Mouse (Mus musculus) liver, embryonic 14.5 days (tissue): ENCODE results near the gene Xlr4a. TPM values are rescaled to one million over a fixed set of nuclear protein-coding genes. Genes with fewer than 3 reads are reported as not detected.

Source experiments
- ATAC-seq: fragments of 200-750 bp; cut with Nextera tagmentation; 2 replicates; pipeline ENCODE4 v1.8.0; 2017; ENCODE audit warnings: moderate number of reproducible peaks, mild to moderate bottlenecking, moderate library complexity; ENCODE audit not compliant: insufficient read depth
- DNase-seq, 3 experiments: peaks; one replicate each; pipeline ENCODE4 v3.0.0-alpha.2; 2012 to 2013; ENCODE audit warnings: low read depth in 3 of 3, low spot score in 3 of 3
- H3K27ac ChIP-seq: fragments of 300-500 bp; sonication (generic); 2 replicates; pipeline ENCODE4 v1.5.1; 2014; ENCODE audit warnings: moderate library complexity, mild to moderate bottlenecking, control low read depth, inconsistent platforms
- H3K27me3 ChIP-seq: fragments of 300-500 bp; sonication (generic); 2 replicates; pipeline ENCODE4 v1.6.1; 2014; ENCODE audit warnings: mild to moderate bottlenecking, low read length, moderate library complexity; ENCODE audit not compliant: control insufficient read depth, insufficient read depth
- H3K36me3 ChIP-seq: fragments of 300-500 bp; sonication (generic); replicated peaks from 2 replicates; pipeline ENCODE4 v1.6.1; 2014; ENCODE audit warnings: low read depth; ENCODE audit not compliant: control insufficient read depth, insufficient read depth
- H3K4me1 ChIP-seq, 2 experiments: fragments of 200-500 bp in 1 of 2; fragments of 300-500 bp in 1 of 2; sonication (generic) in 1 of 2; replicated peaks; 2 replicates each; pipeline ENCODE4 v1.6.1; 2012 to 2014; ENCODE audit warnings: antibody characterized with exemption in 1 of 2, inconsistent platforms in 1 of 2, low read length in 1 of 2; ENCODE audit not compliant: control insufficient read depth in 2 of 2, insufficient read depth in 2 of 2
- H3K4me2 ChIP-seq: fragments of 300-500 bp; sonication (generic); 2 replicates; pipeline ENCODE4 v1.6.1; 2014; ENCODE audit warnings: low read depth, mild to moderate bottlenecking, control low read depth, moderate library complexity
- H3K4me3 ChIP-seq, 2 experiments: fragments of 200-500 bp in 1 of 2; fragments of 300-500 bp in 1 of 2; sonication (generic) in 1 of 2; 2 replicates each; pipeline ENCODE4 v1.5.1; 2012 to 2014; ENCODE audit warnings: low read depth in 2 of 2, low read length in 2 of 2, mild to moderate bottlenecking in 2 of 2, control low read depth in 1 of 2, inconsistent platforms in 1 of 2, moderate library complexity in 1 of 2; ENCODE audit not compliant: insufficient read depth in 1 of 2
- H3K9ac ChIP-seq: fragments of 300-500 bp; sonication (generic); replicated peaks from 2 replicates; pipeline ENCODE4 v1.6.1; 2014; ENCODE audit warnings: mild to moderate bottlenecking, control low read depth, moderate library complexity
- H3K9me3 ChIP-seq: fragments of 300-500 bp; sonication (generic); 2 replicates; pipeline ENCODE4 v1.6.1; 2016; ENCODE audit warnings: low read length, mixed read lengths; ENCODE audit not compliant: control insufficient read depth
- CTCF ChIP-seq: IDR thresholded peaks from 2 replicates; pipeline ENCODE4 v1.5.1; 2016; ENCODE audit warnings: antibody characterized with exemption, low read depth, control low read depth
- EP300 ChIP-seq: IDR thresholded peaks from 2 replicates; pipeline ENCODE4 v1.6.1; 2016; ENCODE audit warnings: antibody characterized with exemption, low read depth
- WGBS: fragments of 180-500 bp; shearing (Covaris S2); extraction: QIAGEN DNeasy Blood & Tissue Kit; methylation state at CpG from one replicate; pipeline ENCODE4 v1.1.7; 2014; ENCODE audit not compliant: insufficient replicate concordance; 5-methylcytosine and 5-hydroxymethylcytosine counted together
- polyA plus RNA-seq, 2 experiments: library from polyadenylated mRNA; depleted of rRNA in 1 of 2; stranded (reverse) in 1 of 2; unstranded in 1 of 2; fragments of >200 nt; fragmentation: Nextera tagmentation in 1 of 2; extraction: Ambion mirVana in 1 of 2; gene quantifications; 2 replicates each; pipeline versions ENCODE4 v1.2.1 to v1.2.3; 2012 to 2014

Gene Xlr4a
- polyA plus RNA-seq, 2 experiments: 1.0 to 1.1 TPM

DNA sequence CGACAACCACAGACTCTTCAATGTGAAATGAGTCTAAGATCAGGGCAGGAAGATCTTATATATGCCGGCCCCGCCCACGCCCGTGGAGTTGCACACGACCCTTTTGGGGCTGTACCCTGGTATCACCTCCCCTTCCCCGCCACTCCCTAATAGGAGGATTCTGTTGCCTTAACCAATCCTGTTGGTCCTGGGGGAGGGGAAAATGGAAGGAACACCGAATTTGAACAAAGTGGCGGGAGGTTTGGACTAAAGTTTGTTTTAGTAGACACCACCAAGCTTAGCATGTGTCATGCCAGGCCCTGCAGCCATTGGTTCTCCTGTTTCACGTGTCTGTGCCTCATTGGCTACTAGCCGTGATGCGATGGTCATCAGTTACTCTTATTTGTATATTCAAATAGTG, 42.6 kb downstream of the Xlr4a start:
- DNase-seq (no peak), ATAC-seq (no peak)
- no peaks in the 10 kb centered on the region for H3K36me3 ChIP-seq
- no peak overlapping the region for H3K4me2 ChIP-seq
- H3K27ac ChIP-seq: no peak overlapping the region
- no peak overlapping the region for H3K9ac ChIP-seq
- H3K4me1 ChIP-seq: no peaks in the 10 kb centered on the region
- H3K4me3 ChIP-seq: no peak overlapping the region
- no peaks in the 10 kb centered on the region for H3K9me3 ChIP-seq
- WGBS: 64% methylated on average over 12 of the region's 12 CpGs
- no peak for TF ChIP-seq CTCF
- no peak for TF ChIP-seq EP300
- no peaks in the 10 kb centered on the region for H3K27me3 ChIP-seq

DNA sequence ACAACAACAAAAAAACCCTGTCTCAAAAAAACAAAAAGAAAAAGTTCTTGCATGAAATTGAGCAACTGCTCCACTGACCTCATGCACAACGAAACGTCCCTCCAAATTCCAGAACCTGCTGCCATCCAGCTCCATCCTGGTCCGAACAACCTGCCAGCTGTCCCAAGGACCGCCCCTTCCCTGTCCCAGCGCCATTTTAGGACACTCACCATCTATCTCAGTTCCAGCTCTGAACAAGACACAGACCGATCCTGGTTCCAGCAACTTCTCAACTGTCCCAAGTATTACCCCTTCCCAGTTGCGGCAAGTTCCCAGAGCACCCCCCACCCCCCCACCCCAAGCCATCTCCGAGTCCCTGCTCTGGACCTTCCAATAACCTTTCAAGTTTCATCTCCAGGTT, 43.4 kb downstream of the Xlr4a start:
- H3K9ac ChIP-seq: no peak overlapping the region
- 56% methylated on average over 8 of the region's 8 CpGs for WGBS
- H3K4me3 ChIP-seq: no peak overlapping the region
- no peaks in the 10 kb centered on the region for H3K27me3 ChIP-seq
- no peaks in the 10 kb centered on the region for H3K9me3 ChIP-seq
- no peaks in the 10 kb centered on the region for H3K4me1 ChIP-seq
- no peak overlapping the region for H3K4me2 ChIP-seq
- ATAC-seq (no peak), DNase-seq (no peak)
- H3K27ac ChIP-seq: no peak overlapping the region
- TF ChIP-seq CTCF (no peak), EP300 (no peak)
- H3K36me3 ChIP-seq: no peaks in the 10 kb centered on the region

DNA sequence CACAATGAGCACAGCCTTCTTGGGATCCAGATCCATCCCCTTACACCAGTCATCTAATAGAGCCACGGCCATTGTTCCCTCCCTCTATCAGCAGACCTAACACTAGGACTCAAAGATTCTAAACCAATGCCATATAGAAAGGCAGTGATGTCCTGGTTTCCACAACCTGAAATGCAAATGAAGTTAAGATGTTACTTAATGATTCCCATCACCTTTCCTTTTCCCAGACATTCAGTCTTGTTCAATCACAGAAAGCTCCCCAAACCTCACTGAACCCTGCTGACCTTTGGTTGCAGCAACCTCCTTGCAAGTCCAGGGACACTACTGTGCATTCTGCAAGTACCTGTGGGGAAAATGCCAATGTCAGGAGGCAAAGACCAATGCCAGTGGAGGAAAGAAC, 45.3 kb downstream of the Xlr4a start, which contains the start of gene Pnma5:
Gene Pnma5, minus strand, starts transcription at position 101 of the 400 bp plus-strand sequence.
- WGBS: 43% methylated on average over 1 of the region's 1 CpGs
- no peak for TF ChIP-seq EP300
- no peak for TF ChIP-seq CTCF
- ATAC-seq (no peak), DNase-seq (no peak)
- no peaks in the 10 kb centered on the region for H3K36me3 ChIP-seq
- H3K9me3 ChIP-seq: no peaks in the 10 kb centered on the region
- H3K9ac ChIP-seq: no peak within 1 kb of the TSS
- H3K27ac ChIP-seq: no peak within 1 kb of the TSS
- H3K27me3 ChIP-seq: no peaks in the 10 kb centered on the region
- H3K4me2 ChIP-seq: no peak within 1 kb of the TSS
- no peaks in the 10 kb centered on the region for H3K4me1 ChIP-seq
- H3K4me3 ChIP-seq: no peak within 1 kb of the TSS

Other genes with a start within 250 kb of the Xlr4a start
- 7.7 and 12.6 TPM in 2 replicates for gene Cetn2, start 164.1 kb downstream of the Xlr4a start, polyA plus RNA-seq (2012; rRNA removed)
- gene Cetn2, start 164.1 kb downstream of the Xlr4a start, polyA plus RNA-seq (2014; fragmentation: Nextera tagmentation; extraction: Ambion mirVana): 34.7 and 36.9 TPM in 2 replicates
- gene Nsdhl, start 163.9 kb downstream of the Xlr4a start, polyA plus RNA-seq (2012; rRNA removed): 22.8 and 24.7 TPM in 2 replicates
- 23.5 and 26.4 TPM in 2 replicates for gene Nsdhl, start 163.9 kb downstream of the Xlr4a start, polyA plus RNA-seq (2014; fragmentation: Nextera tagmentation; extraction: Ambion mirVana)
- 0.45 and 0.81 TPM in 2 replicates for gene Zfp185, start 95.1 kb downstream of the Xlr4a start, polyA plus RNA-seq (2012; rRNA removed)
- gene Zfp185, start 95.1 kb downstream of the Xlr4a start, polyA plus RNA-seq (2014; fragmentation: Nextera tagmentation; extraction: Ambion mirVana): 1.6 and 1.7 TPM in 2 replicates
- gene Pnma5, start 45.4 kb downstream of the Xlr4a start, polyA plus RNA-seq (2012; rRNA removed): not detected in 2 replicates
- not detected in 2 replicates for gene Pnma5, start 45.4 kb downstream of the Xlr4a start, polyA plus RNA-seq (2014; fragmentation: Nextera tagmentation; extraction: Ambion mirVana)
- gene Pnma3, start 17.7 kb downstream of the Xlr4a start, polyA plus RNA-seq (2012; rRNA removed): not detected in 2 replicates
- not detected in 2 replicates for gene Pnma3, start 17.7 kb downstream of the Xlr4a start, polyA plus RNA-seq (2014; fragmentation: Nextera tagmentation; extraction: Ambion mirVana)
- gene Xlr3a, start 14.6 kb upstream of the Xlr4a start, polyA plus RNA-seq (2012; rRNA removed): 1.5 and 1.8 TPM in 2 replicates
- 0.74 and 3.8 TPM in 2 replicates for gene Xlr3a, start 14.6 kb upstream of the Xlr4a start, polyA plus RNA-seq (2014; fragmentation: Nextera tagmentation; extraction: Ambion mirVana)
- gene Gm14685, start 34.6 kb upstream of the Xlr4a start, polyA plus RNA-seq (2012; rRNA removed): 0.03 TPM in 2 replicates
- not detected in 2 replicates for gene Gm14685, start 34.6 kb upstream of the Xlr4a start, polyA plus RNA-seq (2014; fragmentation: Nextera tagmentation; extraction: Ambion mirVana)
- gene Xlr5b, start 66.3 kb upstream of the Xlr4a start, polyA plus RNA-seq (2012; rRNA removed): not detected in 2 replicates
- gene Xlr5b, start 66.3 kb upstream of the Xlr4a start, polyA plus RNA-seq (2014; fragmentation: Nextera tagmentation; extraction: Ambion mirVana): not detected in 2 replicates
- not detected in 2 replicates for gene DXBay18, start 67.0 kb upstream of the Xlr4a start, polyA plus RNA-seq (2012; rRNA removed)
- not detected in 2 replicates for gene DXBay18, start 67.0 kb upstream of the Xlr4a start, polyA plus RNA-seq (2014; fragmentation: Nextera tagmentation; extraction: Ambion mirVana)
- gene Spin2d, start 94.5 kb upstream of the Xlr4a start, polyA plus RNA-seq (2012; rRNA removed): not detected in 2 replicates
- not detected in 2 replicates for gene Spin2d, start 94.5 kb upstream of the Xlr4a start, polyA plus RNA-seq (2014; fragmentation: Nextera tagmentation; extraction: Ambion mirVana)
- gene Xlr3b, start 109.7 kb upstream of the Xlr4a start, polyA plus RNA-seq (2012; rRNA removed): 0.63 and 2.1 TPM in 2 replicates
- gene Xlr3b, start 109.7 kb upstream of the Xlr4a start, polyA plus RNA-seq (2014; fragmentation: Nextera tagmentation; extraction: Ambion mirVana): 1.7 and 2.0 TPM in 2 replicates
- 0.73 and 1.9 TPM in 2 replicates for gene Xlr4b, start 131.9 kb upstream of the Xlr4a start, polyA plus RNA-seq (2012; rRNA removed)
- gene Xlr4b, start 131.9 kb upstream of the Xlr4a start, polyA plus RNA-seq (2014; fragmentation: Nextera tagmentation; extraction: Ambion mirVana): 1.2 and 2.9 TPM in 2 replicates
- 1.5 and 1.9 TPM in 2 replicates for gene F8a, start 145.8 kb upstream of the Xlr4a start, polyA plus RNA-seq (2012; rRNA removed)
- 2.4 and 2.9 TPM in 2 replicates for gene F8a, start 145.8 kb upstream of the Xlr4a start, polyA plus RNA-seq (2014; fragmentation: Nextera tagmentation; extraction: Ambion mirVana)
- gene Xlr4c, start 160.7 kb upstream of the Xlr4a start, polyA plus RNA-seq (2012; rRNA removed): 0.12 and 0.19 TPM in 2 replicates
- 0.20 and 0.49 TPM in 2 replicates for gene Xlr4c, start 160.7 kb upstream of the Xlr4a start, polyA plus RNA-seq (2014; fragmentation: Nextera tagmentation; extraction: Ambion mirVana)
- gene Xlr3c, start 182.9 kb upstream of the Xlr4a start, polyA plus RNA-seq (2012; rRNA removed): not detected in 2 replicates
- not detected in 2 replicates for gene Xlr3c, start 182.9 kb upstream of the Xlr4a start, polyA plus RNA-seq (2014; fragmentation: Nextera tagmentation; extraction: Ambion mirVana)
- not detected in 2 replicates for gene Xlr5a, start 210.5 kb upstream of the Xlr4a start, polyA plus RNA-seq (2012; rRNA removed)
- not detected in 2 replicates for gene Xlr5a, start 210.5 kb upstream of the Xlr4a start, polyA plus RNA-seq (2014; fragmentation: Nextera tagmentation; extraction: Ambion mirVana)
- not detected in 2 replicates for gene Xlr5c, start 210.5 kb upstream of the Xlr4a start, polyA plus RNA-seq (2012; rRNA removed)
- gene Xlr5c, start 210.5 kb upstream of the Xlr4a start, polyA plus RNA-seq (2014; fragmentation: Nextera tagmentation; extraction: Ambion mirVana): not detected in 2 replicates